ENCODE assay signal across 8 mouse cellular contexts in genomic region chr10:127380767-127381742, GRCm38 (mm10). TPM values are rescaled to one million over a fixed set of nuclear protein-coding genes. Genes with fewer than 3 reads are reported as not detected.
DNase-seq lines count a peak whose midpoint lies in the region; ATAC-seq and TF ChIP-seq lines count a peak whose summit lies in the region.

No protein-coding gene starts in this region.

- peak; percentile 78 for ATAC-seq in hindbrain, postnatal 0 days
- peak; percentile 56 for ATAC-seq in megakaryocyte progenitor cell, adult 5-6 weeks (replicated peaks; ENCODE audit: poor library complexity)

- 2% methylated on average over 61 of the region's 79 CpGs for WGBS in hindbrain, postnatal 0 days

- peak overlapping the region; percentile 47 for H3K4me3 ChIP-seq in hindbrain, postnatal 0 days (ENCODE audit: low read length)

- H3K9ac ChIP-seq in hindbrain, postnatal 0 days (replicated peaks; ENCODE audit: low read length), result peak overlapping the region; percentile 91

- intact Hi-C loops in left cerebral cortex, postnatal 10 days (cut with DNase I), result no loop called here

- no peak for TF ChIP-seq CTCF in hindbrain, postnatal 0 days (IDR thresholded peaks at IDR 0.05; ENCODE audit: low read depth)

- no peaks in the 10 kb centered on the region for H3K27me3 ChIP-seq in hindbrain, postnatal 0 days (ENCODE audit: insufficient read depth, low read length)

- H3K27ac ChIP-seq in hindbrain, postnatal 0 days, result peak overlapping the region; percentile 93

- peak; percentile 77 for DNase-seq in R1 (ENCODE audit: low read depth, low spot score)
- peak; percentile 50 for DNase-seq in cerebellum, adult 9-11 months
- DNase-seq in frontal cortex, postnatal 36 days (ENCODE audit: low spot score in 2 of 2), result peak; percentile 32 to 37
- DNase-seq in hindbrain, postnatal 0 days (ENCODE audit: low spot score), result peak; percentile 77
- DNase-seq in left cerebral cortex, postnatal 10 days (ENCODE audit: extremely low spot score in 1 of 2, low spot score in 2 of 2), result peak; percentile 16 to 83
- peak; percentile 52 for DNase-seq in right cerebral cortex, postnatal 14 days
- peak; percentile 45 to 49 for DNase-seq in urinary bladder, postnatal 36 days (ENCODE audit: low spot score in 2 of 2)

- H3K9me3 ChIP-seq in hindbrain, postnatal 0 days (ENCODE audit: low read length), result no peaks in the 10 kb centered on the region

- peak overlapping the region; percentile 82 for H3K4me2 ChIP-seq in hindbrain, postnatal 0 days (ENCODE audit: low read depth, low read length)

- H3K4me1 ChIP-seq in hindbrain, postnatal 0 days (ENCODE audit: insufficient read depth, low read length), result peaks cover 5% of the 10 kb centered on the region; the same call in 1 of the 2 replicates

- no peaks in the 10 kb centered on the region for H3K36me3 ChIP-seq in hindbrain, postnatal 0 days (ENCODE audit: insufficient read depth, low read length)

RNA-seq across cellular contexts. Expression of gene R3hdm2, which starts 0.9 kb away (rescaled TPM):
- total RNA-seq in hindbrain, postnatal 0 days (2014; rRNA removed), result 47.7 and 60.6 TPM in 2 replicates
- polyA plus RNA-seq in hindbrain, postnatal 0 days (2015; fragmentation: Nextera tagmentation; extraction: Ambion mirVana), result 39.3 and 47.6 TPM in 2 replicates
- 100 to 1,000 TPM; 288 to 322 TPM for total RNA-seq in left cerebral cortex, postnatal 10 days (2021)
- 61.4 and 90.3 TPM in 2 replicates for total RNA-seq in megakaryocyte progenitor cell, adult 5-6 weeks (2015)
- 37.4 TPM in 2 replicates for total RNA-seq in megakaryocyte progenitor cell, adult 5-6 weeks (2017)

RNA-seq across cellular contexts. Expression of gene Inhbc, which starts 10.8 kb away (rescaled TPM):
- not detected in 2 replicates for total RNA-seq in hindbrain, postnatal 0 days (2014; rRNA removed)
- not detected in 2 replicates for polyA plus RNA-seq in hindbrain, postnatal 0 days (2015; fragmentation: Nextera tagmentation; extraction: Ambion mirVana)
- total RNA-seq in left cerebral cortex, postnatal 10 days (2021), result not detected
- total RNA-seq in megakaryocyte progenitor cell, adult 5-6 weeks (2015), result not detected in 2 replicates
- not detected in 2 replicates for total RNA-seq in megakaryocyte progenitor cell, adult 5-6 weeks (2017)

RNA-seq across cellular contexts. Expression of gene Inhbe, which starts 26.8 kb away (rescaled TPM):
- not detected in 2 replicates for total RNA-seq in hindbrain, postnatal 0 days (2014; rRNA removed)
- polyA plus RNA-seq in hindbrain, postnatal 0 days (2015; fragmentation: Nextera tagmentation; extraction: Ambion mirVana), result not detected in 2 replicates
- total RNA-seq in left cerebral cortex, postnatal 10 days (2021), result under 1 TPM in 1 of 2 experiments, not detected in 1; 0.08 TPM
- 0.02 TPM in 1 of 2 replicates, not detected in the other for total RNA-seq in megakaryocyte progenitor cell, adult 5-6 weeks (2015)
- not detected in 2 replicates for total RNA-seq in megakaryocyte progenitor cell, adult 5-6 weeks (2017)

RNA-seq across cellular contexts. Expression of gene Gli1, which starts 39.3 kb away (rescaled TPM):
- 10.9 and 13.0 TPM in 2 replicates for total RNA-seq in hindbrain, postnatal 0 days (2014; rRNA removed)
- 2.7 TPM in 2 replicates for polyA plus RNA-seq in hindbrain, postnatal 0 days (2015; fragmentation: Nextera tagmentation; extraction: Ambion mirVana)
- 1 to 10 TPM; 1.5 to 1.7 TPM for total RNA-seq in left cerebral cortex, postnatal 10 days (2021)
- not detected in 2 replicates for total RNA-seq in megakaryocyte progenitor cell, adult 5-6 weeks (2015)
- not detected in 2 replicates for total RNA-seq in megakaryocyte progenitor cell, adult 5-6 weeks (2017)

RNA-seq across cellular contexts. Expression of gene Arhgap9, which starts 59.3 kb away (rescaled TPM):
- total RNA-seq in hindbrain, postnatal 0 days (2014; rRNA removed), result 1.0 and 1.5 TPM in 2 replicates
- polyA plus RNA-seq in hindbrain, postnatal 0 days (2015; fragmentation: Nextera tagmentation; extraction: Ambion mirVana), result 1.2 and 1.3 TPM in 2 replicates
- total RNA-seq in left cerebral cortex, postnatal 10 days (2021), result under 1 TPM; 0.92 to 0.93 TPM
- 37.1 and 38.0 TPM in 2 replicates for total RNA-seq in megakaryocyte progenitor cell, adult 5-6 weeks (2015)
- total RNA-seq in megakaryocyte progenitor cell, adult 5-6 weeks (2017), result 37.3 and 39.5 TPM in 2 replicates

Comparison
In these comparisons a context has a peak if more than half of its experiments do, and no peak if none do; other contexts are left out.
1. Peak in every context shown above with its lines: DNase-seq, ATAC-seq, H3K4me3 ChIP-seq and H3K27ac ChIP-seq.